Mouse (Mus musculus): ENCODE measurements around the gene Heatr4.
"Not testable (repeated sequence)": the region's sequence is repeated elsewhere in the genome, so short reads cannot be mapped to it uniquely, and the experiment has no call there.

Gene Heatr4

DNA sequence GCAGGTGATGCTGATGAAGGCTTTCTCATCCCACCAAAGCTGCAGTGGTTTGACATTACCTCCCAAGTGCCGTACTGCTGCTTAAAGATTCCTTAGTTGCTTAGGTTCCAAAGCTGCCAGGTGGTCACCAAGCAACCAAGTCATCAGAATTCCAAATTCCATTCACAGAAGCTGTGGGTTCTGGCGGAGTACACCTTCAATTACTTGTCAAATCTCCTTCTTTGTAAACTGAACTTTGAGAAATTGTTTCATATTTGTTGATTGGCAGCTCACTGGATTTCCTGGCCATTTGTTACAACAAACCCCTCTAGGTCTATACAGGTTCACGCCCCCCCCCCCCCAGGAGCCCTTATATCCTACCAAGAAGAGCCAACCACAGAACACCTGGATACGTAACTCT lies at the start of gene Heatr4:
Gene Heatr4, minus strand, starts transcription at position 101 of the 400 bp plus-strand sequence.
- DNase-seq (ENCODE audit: low spot score in 2 of 2): no peak

- no peak for DNase-seq (ENCODE audit: low spot score in 2 of 2)
Measured at GRCm38 (mm10) chr12:84034108-84034507, 49.5 kb upstream of the Heatr4 start.

DNA sequence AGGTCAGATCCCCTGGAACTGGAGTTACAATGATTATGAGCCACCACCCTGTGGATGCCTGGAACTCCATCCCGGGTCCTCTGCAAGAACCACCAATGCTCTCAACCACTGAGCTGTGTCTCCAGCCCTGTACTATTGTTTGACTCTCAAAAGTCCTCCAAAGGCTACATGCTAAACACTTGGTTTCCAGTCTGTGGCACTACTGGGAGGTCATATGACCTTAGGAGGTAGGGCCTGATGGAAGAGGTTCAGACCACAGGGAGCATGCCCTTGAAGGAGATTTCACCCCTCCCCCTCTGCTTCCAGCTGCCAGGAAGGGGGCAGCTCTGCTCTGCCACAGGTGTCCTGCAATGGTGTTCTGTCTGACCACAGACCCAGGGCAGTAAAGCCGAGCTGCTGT lies 48.6 kb upstream of the Heatr4 start:
- not testable (repeated sequence) for DNase-seq (ENCODE audit: low spot score in 2 of 2)

GRCm38 (mm10) chr12:84032854-84033253 lies 48.2 kb upstream of the Heatr4 start:
- no peak for DNase-seq (ENCODE audit: low spot score in 2 of 2)

- peak; percentile 53 to 77 for DNase-seq (ENCODE audit: low spot score in 2 of 2)
Measured at GRCm38 (mm10) chr12:84030659-84031332, 46.1 kb upstream of the Heatr4 start.

DNA sequence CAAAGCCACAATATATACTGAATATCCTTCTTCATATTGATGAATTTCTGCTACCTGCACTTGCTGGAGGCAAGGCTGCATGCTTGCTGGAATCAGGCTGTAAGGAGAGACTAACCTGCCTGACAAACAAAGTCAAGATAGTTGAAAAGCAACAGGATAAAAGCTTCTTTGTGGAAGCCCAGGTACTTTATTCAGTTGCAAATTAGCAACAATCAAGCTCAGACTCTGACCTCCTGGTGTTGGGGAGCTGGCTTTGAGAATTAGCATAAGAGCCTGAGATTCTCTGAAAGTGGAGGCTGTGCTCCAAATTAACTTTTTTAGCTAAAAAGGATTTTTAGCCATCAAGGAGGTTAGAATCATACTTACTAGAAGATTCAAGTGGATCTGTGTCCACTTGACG lies 44.4 kb upstream of the Heatr4 start:
- DNase-seq (ENCODE audit: low spot score in 2 of 2): not testable (repeated sequence)

DNA sequence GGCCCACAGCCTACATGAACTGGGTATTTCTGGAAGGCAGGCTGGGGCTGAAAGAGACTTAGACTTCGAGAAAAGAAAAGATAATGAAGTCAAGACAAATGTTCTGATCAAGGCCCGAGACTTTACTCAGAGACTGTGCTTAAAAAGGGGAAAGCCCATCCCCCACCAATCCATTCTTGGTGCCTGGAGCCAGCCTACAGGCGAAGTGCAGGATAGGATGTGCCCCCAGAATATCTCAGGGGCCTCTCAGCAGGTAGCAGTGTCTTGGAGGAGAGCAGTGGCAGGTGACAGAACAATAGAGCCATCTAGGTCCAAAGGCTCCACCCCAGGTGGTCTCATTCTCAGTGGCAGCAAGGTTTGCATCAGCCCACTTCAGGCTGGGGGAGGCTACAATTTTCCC lies 43.7 kb upstream of the Heatr4 start:
- not testable (repeated sequence) for DNase-seq (ENCODE audit: low spot score in 2 of 2)

GRCm38 (mm10) chr12:84025888-84026287 lies 41.2 kb upstream of the Heatr4 start:
- DNase-seq (ENCODE audit: low spot score in 2 of 2): no peak

GRCm38 (mm10) chr12:84023052-84023745 lies 38.5 kb upstream of the Heatr4 start:
- DNase-seq (ENCODE audit: low spot score in 2 of 2): no peak

DNA sequence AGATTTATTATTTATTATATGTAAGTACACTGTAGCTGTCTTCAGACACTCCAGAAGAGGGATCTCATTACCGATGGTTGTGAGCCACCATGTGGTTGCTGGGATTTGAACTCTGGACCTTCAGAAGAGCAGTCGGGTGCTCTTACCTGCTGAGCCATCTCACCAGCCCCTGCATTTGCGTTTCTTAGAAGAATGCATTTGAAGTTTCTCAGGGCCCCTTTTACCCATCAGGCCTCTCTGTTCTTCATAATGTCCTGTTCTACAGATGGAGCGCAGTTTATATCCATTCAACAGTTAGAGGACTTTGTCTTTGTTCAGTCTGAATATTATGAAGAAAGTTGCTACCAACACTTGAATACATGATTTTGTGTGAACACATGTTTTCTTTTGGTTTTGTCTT lies 37.6 kb upstream of the Heatr4 start:
- DNase-seq (ENCODE audit: low spot score in 2 of 2): not testable (repeated sequence)

- not testable (repeated sequence) for DNase-seq (ENCODE audit: low spot score in 2 of 2)
Measured at GRCm38 (mm10) chr12:84020528-84020927, 35.9 kb upstream of the Heatr4 start.

DNA sequence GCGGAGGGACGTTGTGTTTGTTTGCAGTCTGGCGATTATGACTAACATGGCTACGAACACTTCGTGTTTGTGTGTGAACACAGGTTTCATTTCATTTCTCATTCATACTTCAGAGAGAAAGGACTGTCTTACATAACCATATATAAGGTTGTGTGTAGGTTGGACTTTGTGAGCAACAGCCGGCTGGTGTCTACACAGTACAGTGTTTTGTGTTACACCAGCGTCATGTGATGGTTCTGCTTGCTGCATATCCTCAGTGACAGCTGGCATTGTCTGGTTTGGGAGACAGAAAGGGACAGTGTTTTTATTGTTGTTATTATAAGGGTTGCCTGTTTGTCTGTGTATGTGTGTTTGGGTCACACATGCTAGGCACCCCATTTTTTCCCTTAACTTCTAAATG lies 29.0 kb upstream of the Heatr4 start:
- no peak for DNase-seq (ENCODE audit: low spot score in 2 of 2)

GRCm38 (mm10) chr12:84013130-84013529 lies 28.5 kb upstream of the Heatr4 start:
- no peak for DNase-seq (ENCODE audit: low spot score in 2 of 2)

DNA sequence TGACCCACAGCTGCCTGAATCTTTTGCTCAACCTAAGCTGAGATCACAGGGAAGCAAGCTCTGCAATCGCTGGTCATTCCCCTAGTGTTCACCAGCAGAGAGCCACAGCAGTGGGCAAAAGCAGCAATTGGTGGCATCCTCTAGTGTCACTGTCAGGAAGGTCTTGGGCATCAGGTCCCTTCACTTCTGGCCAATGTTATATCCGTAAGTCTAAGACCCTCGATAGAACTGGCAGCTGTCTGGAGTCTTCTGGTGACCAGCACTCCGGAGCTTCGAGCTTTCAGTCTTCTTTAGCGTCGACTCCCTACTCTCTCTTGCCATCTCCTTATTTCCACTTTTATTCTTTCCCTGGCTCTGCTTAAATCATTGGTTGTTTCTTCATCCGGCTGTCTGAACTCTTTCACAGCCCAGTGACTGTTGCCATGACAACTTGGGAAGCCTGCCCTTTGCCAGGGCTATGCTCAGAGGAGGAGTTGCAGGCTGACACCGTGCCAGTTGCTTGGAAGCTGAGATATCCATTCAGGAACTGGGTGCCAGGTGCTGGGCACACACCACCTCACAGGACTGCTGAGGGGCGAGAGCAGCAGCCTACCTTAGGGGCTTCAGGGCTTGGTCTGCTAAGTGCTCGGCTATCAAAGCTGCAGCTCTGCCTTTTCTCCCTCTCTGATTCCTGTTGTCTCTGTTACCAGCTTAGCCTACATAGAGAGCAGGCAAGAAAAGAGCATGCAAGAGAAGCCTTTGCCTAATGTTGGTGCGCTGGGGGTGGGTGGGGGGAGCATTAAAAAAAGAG lies 26.8 kb upstream of the Heatr4 start:
- DNase-seq (ENCODE audit: low spot score in 2 of 2): peak; percentile 30 to 54

GRCm38 (mm10) chr12:84010201-84010600 lies 25.5 kb upstream of the Heatr4 start:
- no peak for DNase-seq (ENCODE audit: low spot score in 2 of 2)

DNA sequence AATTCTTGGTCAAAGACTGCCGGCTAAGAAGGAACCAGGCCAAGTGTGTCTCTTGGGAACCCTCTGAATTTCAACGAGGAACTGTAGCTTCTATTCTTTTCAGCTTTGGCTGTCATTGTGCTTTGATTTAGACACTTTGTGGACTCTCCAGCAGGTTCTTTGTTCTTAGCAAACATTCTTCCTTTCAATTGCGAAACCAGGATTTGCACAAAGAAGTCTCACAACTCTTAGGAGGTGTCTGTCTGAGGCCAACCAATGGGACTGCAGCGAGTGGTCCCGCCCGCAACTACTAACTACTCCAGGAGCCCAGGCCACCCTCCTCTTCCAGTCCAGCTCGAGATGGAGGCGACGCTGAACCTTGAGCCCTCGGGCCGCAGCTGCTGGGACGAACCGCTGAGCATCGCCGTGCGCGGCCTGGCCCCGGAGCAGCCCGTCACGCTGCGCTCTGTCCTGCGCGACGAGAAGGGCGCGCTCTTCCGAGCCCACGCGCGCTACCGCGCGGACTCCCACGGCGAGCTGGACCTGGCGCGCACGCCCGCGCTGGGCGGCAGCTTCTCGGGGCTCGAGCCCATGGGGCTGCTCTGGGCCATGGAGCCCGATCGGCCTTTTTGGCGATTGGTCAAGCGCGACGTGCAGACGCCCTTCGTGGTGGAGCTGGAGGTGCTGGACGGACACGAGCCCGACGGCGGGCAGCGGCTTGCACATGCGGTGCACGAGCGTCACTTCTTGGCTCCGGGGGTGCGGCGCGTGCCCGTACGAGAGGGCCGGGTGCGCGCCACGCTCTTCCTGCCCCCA lies 24.7 kb upstream of the Heatr4 start, which contains the start of gene Acot1:
Gene Acot1, plus strand, starts transcription at position 320 of the 795 bp plus-strand sequence.
- peak in 1 of 2 experiments; percentile 22 for DNase-seq (ENCODE audit: low spot score in 2 of 2)

GRCm38 (mm10) chr12:84008729-84009128 lies 24.1 kb upstream of the Heatr4 start:
- DNase-seq (ENCODE audit: low spot score in 2 of 2): no peak

DNA sequence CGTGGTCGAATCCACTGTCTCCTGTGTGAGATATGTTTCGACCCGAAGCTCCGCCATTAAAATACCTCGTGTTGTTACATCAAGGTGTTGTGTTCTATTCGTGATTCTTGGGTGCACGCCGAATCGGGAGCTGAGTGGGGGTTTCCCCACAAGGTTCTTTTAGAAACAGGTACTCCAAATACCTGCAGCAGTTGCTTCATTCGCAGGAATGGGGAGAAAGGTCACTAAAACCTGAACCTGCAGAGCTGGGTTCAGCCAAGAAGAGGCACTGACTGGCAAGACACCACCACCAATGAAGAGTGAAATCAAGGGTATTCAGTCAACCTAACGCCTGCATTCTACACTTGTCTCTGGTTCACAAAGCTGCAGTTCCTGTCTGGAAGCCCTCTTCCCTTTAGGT lies 23.6 kb upstream of the Heatr4 start:
- DNase-seq (ENCODE audit: low spot score in 2 of 2): no peak

DNA sequence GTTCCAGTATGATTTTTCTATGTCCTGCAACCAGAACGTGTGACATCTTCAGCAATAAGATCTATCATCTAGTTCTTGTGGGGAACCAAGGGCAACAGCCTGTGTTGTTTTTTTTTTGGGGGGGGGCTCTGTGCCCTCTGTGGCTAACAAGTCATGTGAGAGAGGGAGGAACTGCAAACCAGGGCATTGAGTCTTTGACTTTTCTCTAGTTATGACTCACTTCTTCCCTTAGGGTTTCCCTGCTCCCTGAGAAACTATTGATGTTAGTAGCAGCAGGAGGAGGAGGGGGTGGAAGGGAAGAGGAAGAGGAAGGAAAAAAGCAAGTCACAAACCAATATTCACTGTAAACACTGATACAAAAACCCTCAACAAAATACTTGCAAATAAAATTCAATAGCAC lies 19.2 kb upstream of the Heatr4 start:
- no peak for DNase-seq (ENCODE audit: low spot score in 2 of 2)

GRCm38 (mm10) chr12:84000418-84000817 lies 15.8 kb upstream of the Heatr4 start:
- no peak for DNase-seq (ENCODE audit: low spot score in 2 of 2)

DNA sequence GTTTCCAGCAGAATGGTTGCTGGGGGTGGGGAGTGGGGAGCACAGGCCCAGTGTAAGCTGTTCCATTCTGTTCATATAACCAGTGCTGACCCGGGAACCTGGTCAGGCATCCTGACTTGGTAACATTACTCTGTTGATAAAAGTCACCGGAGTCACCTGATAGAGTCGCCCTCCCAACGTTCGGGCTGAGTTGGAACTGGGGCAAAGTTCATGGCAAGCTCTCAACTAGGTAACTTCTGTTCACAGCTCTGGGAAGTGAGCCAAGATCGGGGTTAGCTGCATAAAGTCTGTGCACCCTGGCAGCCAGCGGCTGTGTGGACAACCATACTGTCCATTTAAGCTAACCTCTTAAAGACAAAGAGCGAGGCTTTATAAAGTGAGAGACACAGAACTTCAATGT lies 14.6 kb upstream of the Heatr4 start:
- not testable (repeated sequence) for DNase-seq (ENCODE audit: low spot score in 2 of 2)
